Mouse (Mus musculus) MEL (cell line): ENCODE results near the gene E130218I03Rik.

Experiments
- CHD2 ChIP-seq: IDR thresholded peaks from 2 replicates; pipeline ENCODE4 v1.6.1; 2011; ENCODE audit warnings: low read length, improper control_type of control experiment
- CTCF ChIP-seq, 3 experiments: IDR thresholded peaks in 2 of 3; conservative IDR thresholded peaks in 1 of 3; 2 replicates each; pipeline ENCODE4 v1.5.1; 2011 to 2012; ENCODE audit warnings: low read length in 3 of 3, low read depth in 2 of 3, mild to moderate bottlenecking in 2 of 3, improper control_type of control experiment in 1 of 3, inconsistent platforms in 1 of 3, mixed read lengths in 1 of 3, moderate library complexity in 1 of 3; ENCODE audit not compliant: control insufficient read depth in 1 of 3, insufficient read depth in 1 of 3, poor library complexity in 1 of 3, severe bottlenecking in 1 of 3
- ETS1 ChIP-seq: IDR thresholded peaks from 2 replicates; pipeline ENCODE4 v1.6.1; 2012; ENCODE audit warnings: low read depth, mild to moderate bottlenecking, inconsistent platforms, low read length, improper control_type of control experiment, moderate library complexity
- GATA1 ChIP-seq: IDR thresholded peaks from 2 replicates; pipeline ENCODE4 v1.6.1; 2011; ENCODE audit warnings: low read depth, low read length, improper control_type of control experiment
- KAT2A ChIP-seq: conservative IDR thresholded peaks from 2 replicates; pipeline ENCODE4 v1.6.1; 2012; ENCODE audit warnings: low read depth, low read length, improper control_type of control experiment, inconsistent platforms
- MYC ChIP-seq: IDR thresholded peaks from 2 replicates; pipeline ENCODE4 v1.6.1; 2011; ENCODE audit warnings: low read depth, mild to moderate bottlenecking, low read length, improper control_type of control experiment, moderate library complexity
- NRF1 ChIP-seq: IDR thresholded peaks from 2 replicates; pipeline ENCODE4 v1.6.1; 2014; ENCODE audit warnings: low read depth, mild to moderate bottlenecking, inconsistent platforms, low read length, improper control_type of control experiment, moderate library complexity; ENCODE audit not compliant: poor library complexity, insufficient read depth, severe bottlenecking
- POLR2A ChIP-seq, 2 experiments: IDR thresholded peaks; 2 replicates each; pipeline ENCODE4 v1.6.1; 2011 to 2012; ENCODE audit warnings: low read length in 2 of 2, mild to moderate bottlenecking in 2 of 2, control low read depth in 1 of 2, improper control_type of control experiment in 1 of 2, low read depth in 1 of 2, moderate library complexity in 1 of 2; ENCODE audit not compliant: control insufficient read depth in 1 of 2, insufficient read depth in 1 of 2, poor library complexity in 1 of 2
- SIN3A ChIP-seq: IDR thresholded peaks from 2 replicates; pipeline ENCODE4 v1.6.1; 2012; ENCODE audit warnings: low read length, improper control_type of control experiment, inconsistent platforms
- TBP ChIP-seq: IDR thresholded peaks from 2 replicates; pipeline ENCODE4 v1.8.0; 2011; ENCODE audit warnings: low read depth, low read length, improper control_type of control experiment
- UBTF ChIP-seq: IDR thresholded peaks from 2 replicates; pipeline ENCODE4 v1.6.1; 2012; ENCODE audit warnings: low read depth, mild to moderate bottlenecking, inconsistent platforms, low read length, improper control_type of control experiment, moderate library complexity, borderline replicate concordance; ENCODE audit not compliant: insufficient read depth
- USF1 ChIP-seq: IDR thresholded peaks from 2 replicates; pipeline ENCODE4 v1.6.1; 2014; ENCODE audit warnings: low read depth, mild to moderate bottlenecking, inconsistent platforms, low read length, improper control_type of control experiment, moderate library complexity
- USF2 ChIP-seq, 2 experiments: IDR thresholded peaks; 2 replicates each; pipeline ENCODE4 v1.6.1; 2011 to 2012; ENCODE audit warnings: improper control_type of control experiment in 2 of 2, low read length in 2 of 2, borderline replicate concordance in 1 of 2, inconsistent platforms in 1 of 2, low read depth in 1 of 2, mild to moderate bottlenecking in 1 of 2; ENCODE audit not compliant: insufficient read depth in 1 of 2
- ZC3H11A ChIP-seq: IDR thresholded peaks from 2 replicates; pipeline ENCODE4 v1.6.1; 2012; ENCODE audit warnings: low read depth, mild to moderate bottlenecking, inconsistent platforms, low read length, improper control_type of control experiment

GRCm38 (mm10) chr4:134255854-134256253 is 12.4 kb downstream of the E130218I03Rik start:
- no peak for TF ChIP-seq USF2 (IDR thresholded peaks at IDR 0.05; ENCODE audit: borderline replicate concordance in 1 of 2, insufficient read depth in 1 of 2, low read depth in 1 of 2, low read length in 2 of 2)
- no peak for TF ChIP-seq ETS1
- no peak for TF ChIP-seq CTCF (IDR thresholded peaks at IDR 0.05 in 2 of 3, conservative IDR thresholded peaks at IDR 0.05 in 1 of 3; ENCODE audit: control insufficient read depth in 1 of 3, insufficient read depth in 1 of 3, low read depth in 2 of 3, low read length in 3 of 3, poor library complexity in 1 of 3, severe bottlenecking in 1 of 3)
- TF ChIP-seq GATA1: no peak
- no peak for TF ChIP-seq TBP
- no peak for TF ChIP-seq KAT2A
- TF ChIP-seq UBTF: no peak
- TF ChIP-seq POLR2A (IDR thresholded peaks at IDR 0.05; ENCODE audit: control insufficient read depth in 1 of 2, insufficient read depth in 1 of 2, low read depth in 1 of 2, low read length in 2 of 2, poor library complexity in 1 of 2): no peak
- no peak for TF ChIP-seq USF1
- TF ChIP-seq SIN3A: no peak
- no peak for TF ChIP-seq CHD2
- TF ChIP-seq MYC: no peak
- no peak for TF ChIP-seq NRF1
- no peak for TF ChIP-seq ZC3H11A
